ENCODE assay signal across 10 mouse cellular contexts in the genomic region with DNA sequence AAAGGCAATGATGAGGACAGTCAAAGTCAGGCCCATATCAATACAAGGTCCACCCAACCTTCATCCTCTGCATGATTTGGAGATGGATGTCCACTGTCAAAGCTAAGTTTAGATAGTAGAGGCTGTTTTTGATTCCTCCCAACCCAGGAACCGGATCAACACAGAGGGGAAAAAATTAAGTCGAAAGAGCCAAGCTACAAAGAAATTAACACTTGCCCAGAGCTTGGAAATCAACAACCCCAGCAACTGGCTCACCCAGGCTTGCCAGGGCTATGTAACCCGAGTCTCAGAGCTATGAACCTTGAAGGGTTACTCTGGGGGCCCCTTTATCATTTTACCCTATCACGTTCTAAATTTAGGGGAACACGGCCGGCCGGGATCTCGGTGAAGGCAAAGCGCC. TPM values are rescaled to one million over a fixed set of nuclear protein-coding genes. Genes with fewer than 3 reads are reported as not detected.
DNase-seq lines count a peak whose midpoint lies in the region; ATAC-seq lines count a peak whose summit lies in the region.
"Had no signal": no experiment of that assay in that cellular context is flagged by ENCODE, and none has a peak within 500 bp of the region (broad histone marks: within the 10 kb centered on the region; RNA-seq: fewer than 3 reads in every experiment).

No protein-coding gene starts in this region.

- H3K4me1 ChIP-seq in forebrain, embryonic 13.5 days = peaks cover 28% of the 10 kb centered on the region
- peaks cover 20% of the 10 kb centered on the region; the same call in 1 of the 2 replicates for H3K4me1 ChIP-seq in limb, embryonic 13.5 days
- peaks cover 35% of the 10 kb centered on the region for H3K4me1 ChIP-seq in kidney, embryonic 15.5 days

- peak overlapping the region; percentile 26; the same call in 1 of the 2 replicates for H3K4me3 ChIP-seq in forebrain, embryonic 13.5 days
- peak overlapping the region; percentile 64 for H3K4me3 ChIP-seq in limb, embryonic 13.5 days
- no peak overlapping the region for H3K4me3 ChIP-seq in kidney, embryonic 15.5 days (replicated peaks)

- ATAC-seq in forebrain, embryonic 13.5 days = no peak
- ATAC-seq in limb, embryonic 13.5 days (ENCODE audit: low FRiP score, low read depth) = no peak
- ATAC-seq in kidney, embryonic 15.5 days (replicated peaks; ENCODE audit: low FRiP score) = no peak

- no peak overlapping the region for H3K27ac ChIP-seq in forebrain, embryonic 13.5 days
- peak overlapping the region; percentile 97 for H3K27ac ChIP-seq in limb, embryonic 13.5 days
- H3K27ac ChIP-seq in kidney, embryonic 15.5 days = no peak overlapping the region

- DNase-seq in retina, embryonic 14.5 days (ENCODE audit: low spot score) = peak; percentile 26
- no peak for DNase-seq in retina, postnatal 1 day
- no peak for DNase-seq in MN1 (ENCODE audit: low spot score)
- DNase-seq in ovary, adult 18-20 months (ENCODE audit: low spot score) = no peak

- peaks cover 92% of the 10 kb centered on the region for H3K27me3 ChIP-seq in forebrain, embryonic 13.5 days
- H3K27me3 ChIP-seq in limb, embryonic 13.5 days = peaks cover 69% of the 10 kb centered on the region
- H3K27me3 ChIP-seq in kidney, embryonic 15.5 days = peaks cover 91% of the 10 kb centered on the region

- no peaks in the 10 kb centered on the region for H3K9me3 ChIP-seq in forebrain, embryonic 13.5 days (replicated peaks)
- H3K9me3 ChIP-seq in limb, embryonic 13.5 days = no peaks in the 10 kb centered on the region
- H3K9me3 ChIP-seq in kidney, embryonic 15.5 days (replicated peaks) = no peaks in the 10 kb centered on the region

- peak overlapping the region; percentile 13; the same call in 1 of the 2 replicates for H3K4me2 ChIP-seq in forebrain, embryonic 13.5 days
- peak overlapping the region; percentile 73 for H3K4me2 ChIP-seq in limb, embryonic 13.5 days (replicated peaks)
- no peak overlapping the region for H3K4me2 ChIP-seq in kidney, embryonic 15.5 days

- 5% methylated on average over 9 of the region's 9 CpGs for WGBS in forebrain, embryonic 13.5 days
- 4% methylated on average over 9 of the region's 9 CpGs for WGBS in limb, embryonic 13.5 days
- WGBS in kidney, embryonic 15.5 days = 5% methylated on average over 9 of the region's 9 CpGs

- no peak overlapping the region for H3K9ac ChIP-seq in forebrain, embryonic 13.5 days
- peak overlapping the region; percentile 93 for H3K9ac ChIP-seq in limb, embryonic 13.5 days
- no peak overlapping the region for H3K9ac ChIP-seq in kidney, embryonic 15.5 days

- H3K36me3 ChIP-seq in forebrain, embryonic 13.5 days (ENCODE audit: poor library complexity, severe bottlenecking) = no peaks in the 10 kb centered on the region
- no peaks in the 10 kb centered on the region for H3K36me3 ChIP-seq in limb, embryonic 13.5 days
- H3K36me3 ChIP-seq in kidney, embryonic 15.5 days = no peaks in the 10 kb centered on the region

RNA-seq across cellular contexts. Expression of gene Rsrc1, which starts 1.7 kb away (rescaled TPM):
- 29.4 and 32.4 TPM in 2 replicates for polyA plus RNA-seq in forebrain, embryonic 13.5 days (2015; fragmentation: Nextera tagmentation; extraction: Ambion mirVana)
- 44.8 and 46.7 TPM in 2 replicates for polyA plus RNA-seq in limb, embryonic 13.5 days (2015; fragmentation: Nextera tagmentation; extraction: Ambion mirVana)
- 31.2 and 32.1 TPM in 2 replicates for polyA plus RNA-seq in kidney, embryonic 15.5 days (2015; fragmentation: Nextera tagmentation; extraction: Ambion mirVana)

RNA-seq across cellular contexts. Expression of gene Shox2, which starts 2.1 kb away (rescaled TPM):
- 12.2 and 15.2 TPM in 2 replicates for polyA plus RNA-seq in forebrain, embryonic 13.5 days (2015; fragmentation: Nextera tagmentation; extraction: Ambion mirVana)
- 61.6 and 65.2 TPM in 2 replicates for polyA plus RNA-seq in limb, embryonic 13.5 days (2015; fragmentation: Nextera tagmentation; extraction: Ambion mirVana)
- 1.3 and 1.7 TPM in 2 replicates for polyA plus RNA-seq in kidney, embryonic 15.5 days (2015; fragmentation: Nextera tagmentation; extraction: Ambion mirVana)
- polyA plus RNA-seq: large intestine, adult 2 months; liver, adult 2 months; spleen, adult 2 months had no signal
